Mouse (Mus musculus) heart, embryonic 10.5 days (tissue): ENCODE measurements around the gene Ficd. TPM values are rescaled to one million over a fixed set of nuclear protein-coding genes. Genes with fewer than 3 reads are reported as not detected.
A peak's percentile ranks its signal among the peaks of the same experiment; 100 is the strongest.

ENCODE experiments used
- DNase-seq: peaks from one replicate; pipeline ENCODE4 v3.0.0-alpha.2; 2017; ENCODE audit warnings: low spot score
- H3K27ac ChIP-seq: fragments of 300-500 bp; sonication (generic); 2 replicates; pipeline ENCODE4 v1.5.1; 2016; ENCODE audit warnings: mild to moderate bottlenecking
- H3K27me3 ChIP-seq: fragments of 300-500 bp; sonication (generic); 2 replicates; pipeline ENCODE4 v1.6.1; 2016; ENCODE audit warnings: mild to moderate bottlenecking; ENCODE audit not compliant: poor library complexity, insufficient read depth, severe bottlenecking
- H3K36me3 ChIP-seq: fragments of 300-500 bp; sonication (generic); 2 replicates; pipeline ENCODE4 v1.6.1; 2016; ENCODE audit warnings: mild to moderate bottlenecking, moderate library complexity
- H3K4me1 ChIP-seq: fragments of 300-500 bp; sonication (generic); 2 replicates; pipeline ENCODE4 v1.6.1; 2016; ENCODE audit warnings: mild to moderate bottlenecking
- H3K4me3 ChIP-seq: fragments of 300-500 bp; sonication (generic); 2 replicates; pipeline ENCODE4 v1.5.1; 2016; ENCODE audit warnings: mild to moderate bottlenecking, moderate library complexity
- H3K9me3 ChIP-seq: fragments of 300-500 bp; sonication (generic); 2 replicates; pipeline ENCODE4 v1.6.1; 2016; ENCODE audit warnings: mild to moderate bottlenecking, moderate library complexity
- WGBS: fragments of 180-500 bp; shearing (Covaris S2); methylation state at CpG from one replicate; pipeline ENCODE4 v1.1.7; 2016; 5-methylcytosine and 5-hydroxymethylcytosine counted together
- polyA plus RNA-seq: library from polyadenylated mRNA; unstranded; fragments of >200 nt; fragmentation: Nextera tagmentation; extraction: Ambion mirVana; gene quantifications from 2 replicates; pipeline ENCODE4 v1.2.1, GENCODE M21; 2016

Ficd gene
- polyA plus RNA-seq, 1 experiment from 2014 or later = 5.3 TPM

- peak overlapping the region; percentile 97 for H3K27ac ChIP-seq
- no peak for DNase-seq
- 7% methylated on average over 10 of the region's 10 CpGs for WGBS
Measured at GRCm38 (mm10) chr5:113736113-113736502, 505 bp downstream of the Ficd start.

GRCm38 (mm10) chr5:113736522-113737164 lies 1.0 kb downstream of the Ficd start:
- H3K27ac ChIP-seq = peak overlapping the region; percentile 97; the same call in 1 of the 2 replicates
- WGBS = 41% methylated on average over 15 of the region's 15 CpGs
- peaks cover 41% of the 10 kb centered on the region for H3K36me3 ChIP-seq
- H3K4me1 ChIP-seq = peaks cover 22% of the 10 kb centered on the region
- DNase-seq = no peak
- peak overlapping the region; percentile 75 for H3K4me3 ChIP-seq
- no peaks in the 10 kb centered on the region for H3K9me3 ChIP-seq
- H3K27me3 ChIP-seq = no peaks in the 10 kb centered on the region

More at GRCm38 (mm10) chr5:113736113-113736502, 505 bp downstream of the Ficd start:
- peaks cover 35% of the 10 kb centered on the region for H3K36me3 ChIP-seq
- H3K4me3 ChIP-seq = peak overlapping the region; percentile 75
- H3K9me3 ChIP-seq = no peaks in the 10 kb centered on the region
- no peaks in the 10 kb centered on the region for H3K27me3 ChIP-seq
- peaks cover 22% of the 10 kb centered on the region for H3K4me1 ChIP-seq

- H3K27me3 ChIP-seq = no peaks in the 10 kb centered on the region
- DNase-seq = no peak
- no peak overlapping the region for H3K4me3 ChIP-seq
- H3K9me3 ChIP-seq = no peaks in the 10 kb centered on the region
- no peak overlapping the region for H3K27ac ChIP-seq
- 91% methylated on average over 11 of the region's 11 CpGs for WGBS
- peaks cover 22% of the 10 kb centered on the region for H3K4me1 ChIP-seq
- peaks cover 51% of the 10 kb centered on the region for H3K36me3 ChIP-seq
Measured at GRCm38 (mm10) chr5:113737607-113738237, 2.1 kb downstream of the Ficd start.

GRCm38 (mm10) chr5:113747629-113748028 lies 12.0 kb downstream of the Ficd start:
- Histone ChIP-seq H3K27ac (no peak overlapping the region), H3K36me3 (peaks cover 100% of the 10 kb centered on the region), H3K9me3 (no peaks in the 10 kb centered on the region), H3K4me3 (no peak overlapping the region), H3K4me1 (no peaks in the 10 kb centered on the region), H3K27me3 (no peaks in the 10 kb centered on the region)
- DNase-seq = no peak
- 95% methylated on average over 5 of the region's 5 CpGs for WGBS

- H3K36me3 ChIP-seq = peaks cover 100% of the 10 kb centered on the region
- no peaks in the 10 kb centered on the region for H3K9me3 ChIP-seq
Measured at GRCm38 (mm10) chr5:113748556-113749331, 13.1 kb downstream of the Ficd start.

GRCm38 (mm10) chr5:113751521-113752157 lies 16.0 kb downstream of the Ficd start:
- Histone ChIP-seq H3K4me3 (no peak overlapping the region), H3K4me1 (no peaks in the 10 kb centered on the region), H3K9me3 (no peaks in the 10 kb centered on the region), H3K27ac (no peak overlapping the region), H3K36me3 (peaks cover 100% of the 10 kb centered on the region), H3K27me3 (no peaks in the 10 kb centered on the region)
- 86% methylated on average over 9 of the region's 9 CpGs for WGBS
- no peak for DNase-seq

More at GRCm38 (mm10) chr5:113748556-113749331, 13.1 kb downstream of the Ficd start:
- no peak overlapping the region for H3K4me3 ChIP-seq
- H3K27me3 ChIP-seq = no peaks in the 10 kb centered on the region
- no peak for DNase-seq
- no peak overlapping the region for H3K27ac ChIP-seq
- H3K4me1 ChIP-seq = no peaks in the 10 kb centered on the region
- 94% methylated on average over 13 of the region's 13 CpGs for WGBS

GRCm38 (mm10) chr5:113755347-113756030 lies 19.9 kb downstream of the Ficd start:
- Histone ChIP-seq H3K4me3 (no peak overlapping the region), H3K9me3 (no peaks in the 10 kb centered on the region), H3K36me3 (peaks cover 100% of the 10 kb centered on the region), H3K27ac (no peak overlapping the region), H3K27me3 (no peaks in the 10 kb centered on the region), H3K4me1 (no peaks in the 10 kb centered on the region)
- no peak for DNase-seq
- WGBS = 90% methylated on average over 15 of the region's 15 CpGs

- 90% methylated on average over 2 of the region's 2 CpGs for WGBS
- H3K9me3 ChIP-seq = no peaks in the 10 kb centered on the region
Measured at GRCm38 (mm10) chr5:113761585-113761984, 26.0 kb downstream of the Ficd start.

GRCm38 (mm10) chr5:113764426-113764825 lies 28.8 kb downstream of the Ficd start:
- Histone ChIP-seq H3K4me3 (no peak overlapping the region), H3K4me1 (peaks cover 13% of the 10 kb centered on the region; the same call in 1 of the 2 replicates), H3K9me3 (no peaks in the 10 kb centered on the region), H3K36me3 (peaks cover 89% of the 10 kb centered on the region), H3K27me3 (no peaks in the 10 kb centered on the region), H3K27ac (no peak overlapping the region)
- WGBS = 92% methylated on average over 7 of the region's 7 CpGs
- no peak for DNase-seq

More at GRCm38 (mm10) chr5:113761585-113761984, 26.0 kb downstream of the Ficd start:
- Histone ChIP-seq H3K4me1 (peaks cover 4% of the 10 kb centered on the region; the same call in 1 of the 2 replicates), H3K4me3 (no peak overlapping the region), H3K27me3 (no peaks in the 10 kb centered on the region), H3K36me3 (peaks cover 89% of the 10 kb centered on the region), H3K27ac (no peak overlapping the region)
- DNase-seq = no peak

- Histone ChIP-seq H3K27me3 (no peaks in the 10 kb centered on the region), H3K4me3 (no peak overlapping the region), H3K9me3 (no peaks in the 10 kb centered on the region), H3K36me3 (peaks cover 77% of the 10 kb centered on the region), H3K27ac (no peak overlapping the region), H3K4me1 (peaks cover 25% of the 10 kb centered on the region)
- DNase-seq = no peak
- WGBS = 91% methylated on average over 13 of the region's 13 CpGs
Measured at GRCm38 (mm10) chr5:113765641-113766526, 30.3 kb downstream of the Ficd start.

GRCm38 (mm10) chr5:113768806-113769205 lies 33.2 kb downstream of the Ficd start:
- WGBS = 93% methylated on average over 8 of the region's 8 CpGs
- Histone ChIP-seq H3K27ac (no peak overlapping the region), H3K27me3 (no peaks in the 10 kb centered on the region), H3K9me3 (no peaks in the 10 kb centered on the region), H3K4me3 (no peak overlapping the region), H3K36me3 (peaks cover 48% of the 10 kb centered on the region), H3K4me1 (peaks cover 35% of the 10 kb centered on the region)
- no peak for DNase-seq
